Mouse (Mus musculus) ZHBTc4 (cell line): Measurements from ENCODE around the gene Rora.

Experiments used
- DNase-seq: peaks from one replicate; pipeline ENCODE4 v3.0.0-alpha.2; 2011; ENCODE audit warnings: low read depth, low spot score

The Rora gene

DNA sequence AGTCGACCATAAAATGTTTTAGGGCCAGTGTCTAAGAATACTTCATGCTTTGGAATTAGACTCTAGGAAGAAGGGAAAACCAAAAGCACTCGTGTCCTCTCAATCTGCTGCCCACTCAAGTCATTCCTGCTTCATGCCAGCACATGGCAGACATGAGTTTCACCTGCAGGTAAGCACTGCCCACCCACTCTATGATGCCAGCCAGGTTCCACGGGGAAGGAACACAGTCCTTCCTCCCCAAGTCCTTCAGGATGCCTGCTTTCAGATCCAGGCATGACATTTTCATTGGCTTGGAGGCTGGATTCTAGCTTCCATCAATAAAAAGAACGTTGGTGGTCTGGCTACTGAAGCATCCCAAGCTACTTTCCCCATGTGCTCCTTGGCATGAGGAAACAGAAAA, 166.4 kb downstream of the Rora start:
- no peak for DNase-seq

DNA sequence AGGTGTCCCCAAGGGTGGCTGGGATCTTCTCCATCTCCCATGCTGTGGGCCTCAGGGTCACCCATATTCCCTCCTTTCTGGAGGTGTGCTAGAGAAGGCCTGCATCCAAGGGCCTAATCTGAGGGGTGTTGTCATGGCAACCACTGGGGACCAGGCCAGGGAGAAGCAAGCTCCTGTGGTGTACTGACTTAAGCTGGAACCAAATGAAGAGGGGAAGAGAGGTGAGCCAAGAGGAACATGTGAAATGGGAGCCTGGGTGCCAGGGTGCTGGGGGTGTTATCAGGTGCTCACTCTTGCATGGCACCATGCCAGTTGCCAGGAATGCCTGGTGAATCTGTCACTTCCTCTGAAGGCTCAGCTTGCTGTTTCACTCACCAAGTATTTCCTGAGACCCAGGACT, 166.9 kb downstream of the Rora start:
- DNase-seq = no peak

DNA sequence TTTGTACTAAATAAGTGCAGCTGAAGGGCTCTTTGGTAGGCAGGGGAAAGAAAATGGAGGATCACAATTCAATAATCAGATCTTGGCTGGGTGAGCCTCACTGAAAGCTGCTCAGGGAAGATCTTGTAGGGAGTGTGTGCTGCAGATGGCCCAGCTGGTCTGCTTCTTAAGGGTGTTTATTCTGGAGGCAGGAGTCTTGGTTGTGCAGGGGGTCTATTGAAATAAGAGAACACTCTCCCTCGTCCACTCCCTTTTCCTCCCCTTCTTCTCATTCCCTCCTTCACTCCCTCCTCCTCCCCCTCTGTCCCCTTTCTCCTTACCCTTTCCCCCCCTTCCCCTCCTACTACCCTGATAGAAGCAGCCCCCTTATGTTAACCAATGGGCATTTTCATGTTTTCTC, 167.8 kb downstream of the Rora start:
- DNase-seq = no peak

DNA sequence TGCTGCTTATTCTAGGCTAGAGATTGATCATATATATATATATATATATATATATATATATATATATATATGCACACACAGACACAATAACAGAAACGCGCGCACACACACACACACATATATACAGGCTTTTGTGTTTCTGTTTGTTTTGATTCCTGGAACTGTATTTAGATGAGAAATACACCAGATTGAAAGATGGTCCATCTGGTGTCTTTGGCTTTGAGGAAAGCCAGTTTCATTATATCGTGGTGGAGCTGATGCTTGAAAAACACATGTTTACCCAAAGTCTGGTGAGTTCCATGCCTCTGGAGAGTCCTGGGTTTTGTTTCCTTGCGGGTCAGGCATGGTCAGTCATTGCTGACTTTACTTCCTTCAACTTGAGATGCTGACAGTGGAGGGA, 169.7 kb downstream of the Rora start:
- DNase-seq = no peak

DNA sequence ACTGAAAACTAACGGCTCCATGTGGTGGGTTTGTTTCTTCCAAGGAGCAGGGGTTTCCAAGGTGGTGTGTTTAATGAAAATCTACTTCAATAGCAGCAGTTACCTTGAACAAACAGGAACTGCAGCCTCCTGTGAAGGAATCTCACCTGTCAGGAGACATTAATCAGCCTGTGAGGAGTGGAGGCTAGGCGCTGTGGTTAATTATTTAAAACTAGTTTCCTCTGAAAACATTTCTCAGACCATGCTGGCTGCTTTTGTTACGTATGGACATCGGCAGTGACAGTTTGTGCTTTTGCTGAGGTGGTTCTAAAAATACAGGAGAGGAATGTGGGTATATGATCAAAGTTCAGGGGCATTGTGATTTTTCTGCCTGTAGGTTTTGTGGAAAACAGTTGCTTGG, 171.5 kb downstream of the Rora start:
- no peak for DNase-seq

DNA sequence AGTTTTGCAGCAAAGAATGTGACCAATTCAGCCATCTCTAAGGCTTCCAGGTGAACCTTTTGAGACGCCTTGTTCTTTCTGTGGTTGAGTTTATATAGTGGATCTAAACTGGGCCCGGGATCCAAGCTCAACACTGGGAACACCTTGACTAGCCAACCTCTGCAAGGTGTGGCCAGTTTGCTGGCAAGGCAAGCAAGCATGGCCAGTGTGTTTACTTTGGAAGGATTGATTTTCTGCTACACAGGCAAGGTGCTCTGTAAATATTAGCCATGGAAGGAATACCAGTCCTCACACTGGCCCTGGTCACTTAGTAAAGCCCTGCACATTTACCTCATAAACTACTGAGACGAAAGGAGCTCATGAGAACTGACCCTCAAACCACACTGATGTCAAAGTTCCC, 172.3 kb downstream of the Rora start:
- no peak for DNase-seq

DNA sequence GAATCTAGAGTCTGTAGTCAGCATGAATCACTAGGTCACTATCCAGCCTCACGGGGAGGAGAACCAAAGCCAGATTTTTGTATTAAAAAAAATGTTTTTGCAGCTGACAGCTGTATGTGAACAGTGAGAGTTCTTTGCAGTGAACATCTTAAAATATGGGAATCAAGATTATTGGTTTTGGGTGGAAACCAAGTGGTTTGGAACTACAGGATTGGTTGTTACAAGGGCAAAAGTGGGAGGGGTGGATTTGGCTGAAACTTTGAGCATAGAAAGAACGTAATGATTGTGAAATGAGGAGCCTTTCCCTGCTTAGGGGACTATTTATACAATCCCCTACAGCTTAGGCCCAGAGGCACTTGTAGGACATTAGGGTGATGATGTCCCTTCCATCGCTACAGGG, 173.9 kb downstream of the Rora start:
- no peak for DNase-seq

DNA sequence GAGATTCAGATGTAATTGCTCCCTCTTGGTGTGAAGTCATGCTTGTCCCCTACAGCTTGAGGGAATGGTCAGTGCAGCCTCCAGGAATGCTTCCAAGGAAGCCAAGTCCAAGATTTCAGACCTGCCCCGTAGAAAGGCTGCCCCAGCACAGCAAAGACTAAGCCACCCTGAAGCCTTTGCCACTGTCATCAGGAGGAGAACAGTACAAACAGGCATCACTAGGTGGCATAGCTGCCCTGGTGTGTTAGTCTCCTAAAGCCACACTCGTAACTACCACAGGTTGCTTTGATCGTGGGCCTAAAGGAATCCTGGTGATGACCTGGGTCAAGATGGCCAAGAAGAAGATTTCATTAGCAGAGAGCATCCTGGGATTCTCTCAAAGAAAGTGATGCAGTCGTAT, 176.3 kb downstream of the Rora start:
- no peak for DNase-seq

DNA sequence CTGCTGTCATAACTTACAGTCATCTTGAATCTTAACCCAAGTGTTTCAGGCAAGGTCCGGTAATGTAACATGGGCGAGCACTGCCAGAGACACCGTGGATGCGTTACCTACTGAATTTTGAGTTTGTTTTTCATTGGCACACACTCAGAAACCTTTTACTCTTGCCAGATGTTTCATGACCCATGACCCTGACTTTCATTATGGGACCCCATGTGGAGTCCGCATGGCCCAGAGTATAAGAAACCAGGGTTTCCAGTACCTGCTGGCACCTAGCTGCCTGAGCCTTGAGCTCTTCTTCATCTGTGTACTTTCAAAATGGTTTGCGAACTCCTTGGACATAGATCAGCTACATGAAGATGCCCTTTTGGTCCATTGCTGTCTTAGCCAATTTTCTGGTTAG, 179.7 kb downstream of the Rora start:
- DNase-seq = no peak

DNA sequence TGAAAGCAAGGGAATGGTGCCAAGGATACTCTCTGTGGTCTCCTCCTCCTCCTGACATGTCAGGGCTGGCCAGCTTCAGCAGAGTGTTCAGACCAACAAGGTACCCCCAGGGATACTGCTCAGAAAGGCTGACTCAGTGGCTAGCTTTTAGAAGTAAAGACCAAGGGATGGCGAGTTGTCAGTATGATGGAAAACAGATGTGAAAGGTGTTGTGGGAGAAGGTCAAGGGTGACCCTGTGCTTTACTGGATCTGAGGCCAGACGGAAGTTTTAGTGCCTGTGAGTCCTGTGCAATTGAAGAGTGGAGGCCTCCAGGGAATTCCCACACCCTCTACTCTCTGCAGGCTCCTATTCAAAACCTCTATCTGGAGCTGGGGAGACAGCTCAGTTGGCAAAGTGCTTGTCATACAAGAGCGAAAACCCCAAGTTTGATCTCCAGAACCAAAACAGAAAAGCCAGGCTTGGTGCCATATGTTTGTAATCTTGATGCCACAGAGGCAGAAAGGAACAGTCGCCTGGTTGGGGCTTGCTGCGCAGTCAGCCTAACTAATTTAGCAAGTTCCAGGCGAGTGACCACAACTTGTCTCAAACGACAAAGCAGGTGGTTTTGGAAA, 181.6 kb downstream of the Rora start:
- DNase-seq = no peak

DNA sequence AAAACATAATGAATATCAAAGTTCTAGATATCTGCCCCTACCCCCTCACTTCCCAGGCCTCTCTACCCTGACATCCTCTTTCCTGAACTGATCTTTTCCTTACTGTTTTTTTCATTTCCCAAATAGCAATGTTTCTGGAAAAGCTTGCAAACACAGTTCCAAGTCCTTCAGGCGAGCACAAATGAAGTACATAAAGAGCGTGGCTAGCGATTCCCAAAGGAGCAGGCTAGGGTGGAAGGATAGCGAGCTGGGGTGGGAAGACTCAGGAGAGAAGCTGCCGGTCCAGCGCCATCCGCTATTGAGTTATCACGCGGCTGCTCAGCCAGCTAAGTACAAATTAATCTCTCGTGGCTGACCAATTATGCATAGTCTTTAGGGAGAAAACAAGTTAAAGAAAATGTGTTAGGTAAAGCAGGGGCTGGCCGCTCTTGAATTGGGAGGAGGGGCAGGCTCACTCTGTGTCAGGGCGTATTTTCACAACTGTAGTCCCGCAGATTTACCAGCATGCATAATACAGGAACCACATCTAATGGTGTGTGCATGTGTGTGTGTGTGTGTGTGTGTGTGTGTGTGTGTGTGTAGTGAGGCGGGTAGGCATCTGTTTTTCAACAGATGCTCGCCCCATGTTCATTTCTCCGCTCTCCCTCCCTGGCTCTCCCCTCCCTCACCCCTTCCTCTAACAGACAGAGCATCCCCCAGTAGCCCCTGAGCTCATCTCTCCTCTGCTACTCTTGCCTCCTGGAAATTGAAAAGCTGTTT, 188.7 kb downstream of the Rora start:
- DNase-seq = no peak

DNA sequence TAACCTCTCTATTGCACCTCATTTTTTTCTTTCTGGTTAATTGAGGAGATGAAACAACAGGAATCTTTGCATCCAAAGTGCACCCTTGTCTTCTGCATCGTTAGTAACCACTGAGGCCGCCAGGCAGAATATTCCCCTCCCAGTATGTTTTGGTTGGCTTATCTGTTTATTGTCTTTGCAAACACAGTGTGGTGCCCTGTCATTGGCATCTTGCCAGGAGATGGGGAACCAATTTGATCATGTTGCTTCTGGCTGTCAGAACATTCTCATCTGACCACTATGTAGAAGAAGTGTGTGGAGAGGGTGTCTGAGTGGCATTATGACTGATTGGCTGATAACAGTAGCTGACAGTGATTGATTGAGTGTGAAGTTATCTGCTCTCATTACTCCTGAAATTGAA, 192.0 kb downstream of the Rora start:
- no peak for DNase-seq

DNA sequence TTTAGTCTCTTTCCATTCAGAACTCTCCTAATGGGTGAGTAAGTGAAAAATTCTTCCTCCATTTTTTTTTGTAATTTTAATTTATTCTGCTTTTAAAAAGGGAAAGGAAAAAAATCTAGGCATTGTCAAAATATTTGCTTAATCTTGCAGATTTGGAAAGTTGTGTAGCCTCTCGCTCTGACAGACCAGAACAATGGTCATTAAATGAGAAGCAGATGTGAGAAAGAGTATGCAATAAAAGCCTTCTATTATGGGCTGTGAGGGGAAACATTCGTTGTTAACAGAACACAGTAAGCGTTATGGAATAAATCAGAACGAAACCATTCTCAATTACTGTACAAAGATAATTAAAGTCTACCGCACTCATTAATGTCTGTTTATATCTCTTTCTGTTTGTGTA, 196.7 kb downstream of the Rora start:
- no peak for DNase-seq

DNA sequence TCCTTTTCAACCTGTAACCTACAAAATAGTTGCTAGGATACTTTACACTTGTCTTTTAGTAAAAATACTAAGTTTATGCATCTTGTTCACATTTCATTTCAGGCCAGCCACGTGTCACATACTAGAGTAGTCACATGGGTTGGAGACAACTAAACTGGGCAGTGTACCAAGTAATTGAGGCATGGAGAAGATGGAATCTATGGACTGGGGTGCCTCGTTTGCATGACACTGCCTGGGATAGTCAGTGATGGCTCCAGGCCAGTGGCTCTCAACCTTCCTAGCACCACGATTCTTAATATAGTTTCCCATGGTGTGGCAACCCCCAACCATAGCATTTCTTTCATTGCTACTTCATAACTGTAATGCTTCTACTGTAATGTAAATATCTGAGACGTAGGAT, 198.6 kb downstream of the Rora start:
- no peak for DNase-seq

DNA sequence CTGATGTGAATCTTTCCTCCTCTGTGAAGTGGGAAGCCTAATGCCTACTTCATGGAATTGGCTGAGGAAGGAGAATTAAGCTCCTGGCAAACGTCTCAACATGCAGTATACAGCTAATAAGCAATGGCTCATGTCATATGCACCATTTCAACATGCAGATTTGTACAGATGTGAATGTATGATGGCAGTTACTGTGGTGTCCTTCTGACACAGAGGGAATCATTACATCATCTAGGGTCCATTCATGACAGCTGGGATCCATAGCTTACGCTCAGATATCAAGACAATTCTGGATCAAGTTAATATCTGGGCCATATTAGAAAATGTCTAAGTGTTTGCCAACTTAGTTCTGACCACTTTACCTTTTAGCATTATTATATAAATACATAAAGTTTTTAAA, 199.3 kb downstream of the Rora start:
- no peak for DNase-seq

DNA sequence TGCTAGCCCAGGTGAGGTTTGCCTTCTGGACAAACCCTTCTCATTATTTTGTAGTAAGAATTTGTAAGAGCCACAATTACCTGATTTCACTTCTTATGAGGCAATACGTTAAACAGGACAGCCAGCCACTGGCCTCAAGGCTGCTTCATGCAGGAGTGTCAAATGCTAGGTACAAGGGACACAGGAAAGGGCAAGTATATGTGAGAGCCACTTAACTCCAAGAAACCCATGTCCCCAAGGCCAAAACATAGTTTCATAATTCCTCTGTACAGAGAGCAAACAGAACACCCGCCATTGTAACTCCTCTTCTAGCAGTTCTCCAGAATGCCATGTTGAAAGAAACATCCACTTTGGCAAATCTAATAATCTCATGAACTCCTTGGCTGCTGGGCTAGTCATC, 205.9 kb downstream of the Rora start:
- no peak for DNase-seq

DNA sequence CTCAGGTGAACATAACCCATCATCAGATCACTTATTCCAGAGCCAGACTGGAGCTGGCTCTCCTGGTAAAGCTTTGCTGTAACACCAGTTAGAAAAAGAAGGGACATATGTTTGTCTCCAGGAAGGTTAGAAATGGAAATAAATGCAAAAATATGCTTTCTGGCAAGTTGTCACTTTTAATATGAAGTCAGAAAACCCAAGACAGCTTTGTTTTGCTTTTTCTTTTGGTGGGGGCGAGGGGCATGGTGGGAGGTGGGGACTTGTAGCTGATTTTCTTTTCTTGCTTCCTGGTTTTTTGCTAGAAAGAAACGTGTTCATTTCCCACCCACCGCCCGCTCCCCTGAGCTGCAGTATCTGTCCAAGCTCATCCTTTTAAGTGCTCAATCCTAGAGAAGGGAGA, 212.7 kb downstream of the Rora start:
- no peak for DNase-seq

DNA sequence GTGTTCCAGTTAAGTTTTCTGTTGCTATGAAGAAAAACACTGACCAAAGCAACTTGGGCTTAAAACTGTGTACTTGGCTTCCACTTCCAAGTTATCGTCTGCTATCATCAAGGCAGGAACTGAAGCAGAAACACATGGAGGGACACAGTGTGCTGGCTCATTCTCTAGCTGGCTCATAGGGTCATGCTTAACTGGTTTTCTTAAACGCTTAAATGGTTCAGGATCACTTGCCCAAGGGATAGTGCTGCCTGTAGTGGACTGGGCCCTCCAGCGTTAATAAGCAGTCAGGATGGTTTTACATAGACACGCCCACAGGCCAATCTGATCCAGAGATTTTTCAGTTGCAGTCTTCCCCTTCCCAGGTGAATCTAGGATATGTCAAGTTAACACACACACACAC, 220.3 kb downstream of the Rora start:
- DNase-seq = no peak

DNA sequence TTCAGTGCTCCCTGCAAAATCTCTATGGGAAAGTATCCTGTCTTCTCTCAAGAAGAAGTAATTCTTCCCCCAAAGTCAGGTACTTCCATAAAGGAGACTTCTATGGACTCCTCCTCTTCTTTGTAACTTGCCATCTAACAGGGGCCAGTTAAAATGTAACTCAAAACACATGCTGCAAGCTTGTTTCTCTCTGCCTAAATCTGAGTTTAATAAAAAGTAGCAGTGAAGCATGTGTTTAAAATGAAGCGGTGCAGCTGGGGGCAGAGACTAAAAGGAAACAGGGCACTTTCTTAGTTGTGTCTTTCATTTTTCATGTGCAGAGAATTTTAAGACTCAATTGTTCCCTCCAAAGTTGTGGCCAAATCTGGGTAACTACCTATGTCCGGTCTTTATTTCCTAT, 221.0 kb downstream of the Rora start:
- DNase-seq = no peak

DNA sequence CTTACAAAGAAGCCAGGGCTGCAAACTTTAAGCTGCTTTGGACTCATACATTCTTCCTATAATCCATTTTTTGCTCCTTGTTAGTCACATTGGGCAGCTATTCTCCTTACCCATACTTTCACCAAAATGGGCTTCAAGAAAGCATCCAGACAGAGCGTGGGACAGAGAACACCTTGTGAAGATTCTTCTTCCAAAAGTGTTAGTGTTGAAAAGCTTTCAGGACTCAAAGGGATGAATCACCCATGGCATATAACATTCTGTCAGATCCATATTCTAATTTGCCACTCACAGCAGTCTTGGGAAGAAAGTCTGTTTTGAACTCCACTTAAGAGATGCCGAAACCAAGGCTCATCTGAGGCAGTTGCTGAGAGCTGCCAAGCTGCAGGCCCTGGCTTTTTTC, 222.2 kb downstream of the Rora start:
- no peak for DNase-seq

DNA sequence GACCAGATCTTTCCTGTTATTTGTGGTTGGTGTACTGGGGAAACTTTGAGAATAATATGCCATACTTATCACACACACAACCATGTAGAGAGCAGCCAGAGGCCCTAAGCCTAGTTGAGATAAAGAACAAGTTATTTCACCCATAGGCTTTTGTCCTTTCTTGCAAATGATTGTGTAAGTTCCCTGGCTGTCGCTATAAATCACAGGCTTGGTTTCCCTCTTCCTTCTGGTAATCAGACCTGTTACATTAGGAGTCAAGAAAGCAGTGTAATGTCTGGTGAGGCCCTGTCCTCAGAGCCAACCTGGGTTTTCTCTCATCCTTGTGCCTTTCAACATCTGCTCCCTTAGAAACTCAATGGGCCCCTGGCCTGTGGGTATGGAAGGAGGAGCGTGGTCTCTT, 222.7 kb downstream of the Rora start:
- no peak for DNase-seq

DNA sequence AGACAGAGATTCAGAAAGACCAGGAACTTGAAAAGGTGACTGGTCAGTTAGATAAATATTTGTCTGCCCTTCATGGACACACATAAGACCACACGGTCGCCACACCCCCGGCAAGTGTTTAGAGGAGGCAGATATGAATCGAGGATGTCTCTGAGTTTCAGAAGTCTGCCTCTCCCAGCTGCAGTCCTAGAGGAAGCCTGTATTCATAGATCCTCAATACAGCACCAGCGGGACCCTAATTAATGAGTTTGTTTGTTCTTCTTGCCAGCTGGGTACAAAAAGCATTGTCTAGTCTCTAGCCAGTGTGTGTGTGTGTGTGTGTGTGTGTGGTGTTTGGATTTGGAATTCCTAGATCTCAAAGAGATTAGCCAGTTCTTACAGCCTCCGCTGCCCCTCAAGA, 228.3 kb downstream of the Rora start:
- DNase-seq = no peak

DNA sequence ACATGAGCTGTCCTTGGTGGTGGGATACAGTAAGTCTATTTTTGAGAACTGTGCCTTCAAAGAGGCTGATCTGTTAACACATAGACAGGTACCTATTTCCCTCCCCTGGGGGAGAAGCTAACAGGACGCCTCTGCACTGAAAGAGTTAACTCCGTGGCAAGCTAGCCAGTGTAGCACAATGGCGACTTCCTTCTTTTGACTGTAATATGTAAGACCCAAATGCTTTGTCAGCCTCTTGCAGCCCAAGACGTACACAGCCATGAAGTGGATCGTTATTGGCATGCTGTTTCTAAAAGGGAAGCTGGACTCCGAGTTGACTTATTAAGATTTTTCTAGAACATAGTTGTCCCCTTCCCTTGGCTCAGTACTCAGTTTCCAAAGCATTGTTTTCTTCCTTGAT, 229.4 kb downstream of the Rora start:
- DNase-seq = no peak

DNA sequence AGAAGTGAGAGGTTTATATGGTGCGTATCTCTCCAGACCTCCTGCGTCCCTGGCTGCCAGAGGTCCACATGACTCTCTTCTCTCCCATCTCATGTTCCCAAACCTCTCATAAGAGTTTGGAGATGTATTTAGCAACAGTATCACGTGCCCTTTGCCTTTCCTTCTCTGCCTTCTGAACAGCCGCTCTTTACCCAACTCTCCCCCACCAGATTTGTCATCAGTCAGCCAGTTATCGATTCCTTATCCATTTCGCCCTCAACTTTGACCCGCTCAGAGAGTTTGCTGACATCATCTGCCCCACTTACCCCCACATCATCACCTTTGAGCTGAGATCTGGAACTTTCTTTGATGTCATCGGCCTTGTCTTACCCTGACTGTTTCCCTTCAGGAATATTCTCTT, 230.1 kb downstream of the Rora start:
- DNase-seq = no peak
